Mouse (Mus musculus) liver, embryonic 15.5 days (tissue): Measurements from ENCODE around the gene E130114P18Rik. TPM values are rescaled to one million over a fixed set of nuclear protein-coding genes. Genes with fewer than 3 reads are reported as not detected.

Experiments used
- ATAC-seq: fragments of 200-750 bp; cut with Nextera tagmentation; 2 replicates; pipeline ENCODE4 v1.8.0; 2017; ENCODE audit warnings: moderate number of reproducible peaks, mild to moderate bottlenecking, moderate library complexity; ENCODE audit not compliant: insufficient read depth
- H3K27ac ChIP-seq: fragments of 300-500 bp; sonication (generic); replicated peaks from 2 replicates; pipeline ENCODE4 v1.5.1; 2015; ENCODE audit warnings: mild to moderate bottlenecking, inconsistent platforms
- H3K27me3 ChIP-seq: fragments of 300-500 bp; sonication (generic); 2 replicates; pipeline ENCODE4 v1.6.1; 2015; ENCODE audit warnings: mild to moderate bottlenecking, inconsistent platforms
- H3K36me3 ChIP-seq: fragments of 300-500 bp; sonication (generic); replicated peaks from 2 replicates; pipeline ENCODE4 v1.6.1; 2015; ENCODE audit warnings: moderate library complexity, mild to moderate bottlenecking, inconsistent platforms
- H3K4me1 ChIP-seq: fragments of 300-500 bp; sonication (generic); replicated peaks from 2 replicates; pipeline ENCODE4 v1.6.1; 2015; ENCODE audit warnings: inconsistent platforms
- H3K4me2 ChIP-seq: fragments of 300-500 bp; sonication (generic); 2 replicates; pipeline ENCODE4 v1.6.1; 2015; ENCODE audit warnings: moderate library complexity, mild to moderate bottlenecking, inconsistent platforms
- H3K4me3 ChIP-seq: fragments of 300-500 bp; sonication (generic); replicated peaks from 2 replicates; pipeline ENCODE4 v1.5.1; 2015; ENCODE audit warnings: mild to moderate bottlenecking, inconsistent platforms
- H3K9ac ChIP-seq: fragments of 300-500 bp; sonication (generic); 2 replicates; pipeline ENCODE4 v1.6.1; 2015; ENCODE audit warnings: moderate library complexity, mild to moderate bottlenecking, inconsistent platforms
- H3K9me3 ChIP-seq: fragments of 300-500 bp; sonication (generic); replicated peaks from 2 replicates; pipeline ENCODE4 v1.6.1; 2016; ENCODE audit warnings: inconsistent platforms
- WGBS: fragments of 180-500 bp; shearing (Covaris S2); methylation state at CpG from one replicate; pipeline ENCODE4 v1.1.7; 2015; ENCODE audit warnings: mixed read lengths; ENCODE audit not compliant: insufficient replicate concordance; 5-methylcytosine and 5-hydroxymethylcytosine counted together
- polyA plus RNA-seq: library from polyadenylated mRNA; unstranded; fragments of >200 nt; fragmentation: Nextera tagmentation; extraction: Ambion mirVana; gene quantifications from 2 replicates; pipeline ENCODE4 v1.2.1, GENCODE M21; 2015

E130114P18Rik gene
- polyA plus RNA-seq, 1 experiment from 2014 or later, result 0.10 TPM

- no peaks in the 10 kb centered on the region for H3K4me1 ChIP-seq
- no peaks in the 10 kb centered on the region for H3K9me3 ChIP-seq
- 40% methylated on average over 10 of the region's 10 CpGs for WGBS
- no peak overlapping the region for H3K4me2 ChIP-seq
- no peak overlapping the region for H3K27ac ChIP-seq
- H3K9ac ChIP-seq, result no peak overlapping the region
- H3K36me3 ChIP-seq, result no peaks in the 10 kb centered on the region
- ATAC-seq, result no peak
- H3K27me3 ChIP-seq, result no peaks in the 10 kb centered on the region
- H3K4me3 ChIP-seq, result no peak overlapping the region
Observed at GRCm38 (mm10) chr4:97609831-97610727, 167.8 kb downstream of the E130114P18Rik start.

- H3K27ac ChIP-seq, result no peak overlapping the region
- no peaks in the 10 kb centered on the region for H3K27me3 ChIP-seq
- H3K4me3 ChIP-seq, result no peak overlapping the region
- no peaks in the 10 kb centered on the region for H3K9me3 ChIP-seq
- no peak for ATAC-seq
- WGBS, result 29% methylated on average over 4 of the region's 4 CpGs
- no peak overlapping the region for H3K9ac ChIP-seq
- H3K36me3 ChIP-seq, result no peaks in the 10 kb centered on the region
- no peaks in the 10 kb centered on the region for H3K4me1 ChIP-seq
- no peak overlapping the region for H3K4me2 ChIP-seq
Observed at GRCm38 (mm10) chr4:97609329-97609728, 168.5 kb downstream of the E130114P18Rik start.

- H3K9ac ChIP-seq, result no peak overlapping the region
- 74% methylated on average over 8 of the region's 8 CpGs for WGBS
- no peaks in the 10 kb centered on the region for H3K9me3 ChIP-seq
- ATAC-seq, result no peak
- no peaks in the 10 kb centered on the region for H3K4me1 ChIP-seq
- H3K27ac ChIP-seq, result no peak overlapping the region
- H3K4me2 ChIP-seq, result no peak overlapping the region
- no peaks in the 10 kb centered on the region for H3K36me3 ChIP-seq
- no peaks in the 10 kb centered on the region for H3K27me3 ChIP-seq
- H3K4me3 ChIP-seq, result no peak overlapping the region
Observed at GRCm38 (mm10) chr4:97608728-97609127, 169.2 kb downstream of the E130114P18Rik start.

GRCm38 (mm10) chr4:97608134-97608533 is 169.7 kb downstream of the E130114P18Rik start:
- no peaks in the 10 kb centered on the region for H3K4me1 ChIP-seq
- H3K4me3 ChIP-seq, result no peak overlapping the region
- no peaks in the 10 kb centered on the region for H3K36me3 ChIP-seq
- H3K27me3 ChIP-seq, result no peaks in the 10 kb centered on the region
- no peaks in the 10 kb centered on the region for H3K9me3 ChIP-seq
- ATAC-seq, result no peak
- H3K4me2 ChIP-seq, result no peak overlapping the region
- 65% methylated on average over 3 of the region's 3 CpGs for WGBS
- H3K27ac ChIP-seq, result no peak overlapping the region
- no peak overlapping the region for H3K9ac ChIP-seq

GRCm38 (mm10) chr4:97607169-97607568 is 170.7 kb downstream of the E130114P18Rik start:
- WGBS, result 47% methylated on average over 1 of the region's 1 CpGs
- no peak for ATAC-seq
- H3K4me3 ChIP-seq, result no peak overlapping the region

GRCm38 (mm10) chr4:97606524-97606923 is 171.4 kb downstream of the E130114P18Rik start:
- Histone ChIP-seq H3K27ac (no peak overlapping the region), H3K4me1 (peaks cover 7% of the 10 kb centered on the region), H3K9me3 (no peaks in the 10 kb centered on the region), H3K36me3 (no peaks in the 10 kb centered on the region), H3K27me3 (no peaks in the 10 kb centered on the region), H3K4me2 (no peak overlapping the region), H3K4me3 (no peak overlapping the region), H3K9ac (no peak overlapping the region)
- ATAC-seq, result no peak
- 75% methylated on average over 8 of the region's 8 CpGs for WGBS

More at GRCm38 (mm10) chr4:97607169-97607568, 170.7 kb downstream of the E130114P18Rik start:
- no peaks in the 10 kb centered on the region for H3K36me3 ChIP-seq
- H3K4me1 ChIP-seq, result peaks cover under 1% of the 10 kb centered on the region
- no peak overlapping the region for H3K9ac ChIP-seq
- no peak overlapping the region for H3K4me2 ChIP-seq
- no peak overlapping the region for H3K27ac ChIP-seq
- H3K9me3 ChIP-seq, result no peaks in the 10 kb centered on the region
- no peaks in the 10 kb centered on the region for H3K27me3 ChIP-seq

DNA sequence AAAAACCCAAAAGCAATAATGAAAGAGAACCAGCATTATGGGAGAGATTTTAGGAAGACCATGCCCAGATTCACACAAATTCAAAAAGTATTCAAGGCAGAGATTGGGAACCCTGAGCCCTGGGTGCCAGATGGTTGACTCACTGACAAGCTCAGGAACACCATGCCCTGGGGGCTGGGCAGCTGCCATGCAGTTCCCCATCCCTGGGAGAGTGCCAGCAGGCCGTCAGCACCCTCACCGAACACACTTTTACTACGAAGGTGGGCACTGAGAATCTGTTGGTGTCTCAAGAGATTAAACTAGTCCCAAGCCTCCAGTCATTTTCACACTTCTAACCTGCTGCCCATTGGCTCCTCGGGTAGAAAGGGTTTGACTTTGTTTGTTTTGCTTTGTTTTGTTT is 175.3 kb downstream of the E130114P18Rik start:
- Histone ChIP-seq H3K27me3 (no peaks in the 10 kb centered on the region), H3K9me3 (no peaks in the 10 kb centered on the region), H3K27ac (no peak overlapping the region), H3K4me2 (no peak overlapping the region), H3K4me3 (no peak overlapping the region), H3K36me3 (no peaks in the 10 kb centered on the region), H3K9ac (no peak overlapping the region), H3K4me1 (peaks cover 18% of the 10 kb centered on the region)
- WGBS, result 60% methylated on average over 4 of the region's 4 CpGs
- no peak for ATAC-seq

DNA sequence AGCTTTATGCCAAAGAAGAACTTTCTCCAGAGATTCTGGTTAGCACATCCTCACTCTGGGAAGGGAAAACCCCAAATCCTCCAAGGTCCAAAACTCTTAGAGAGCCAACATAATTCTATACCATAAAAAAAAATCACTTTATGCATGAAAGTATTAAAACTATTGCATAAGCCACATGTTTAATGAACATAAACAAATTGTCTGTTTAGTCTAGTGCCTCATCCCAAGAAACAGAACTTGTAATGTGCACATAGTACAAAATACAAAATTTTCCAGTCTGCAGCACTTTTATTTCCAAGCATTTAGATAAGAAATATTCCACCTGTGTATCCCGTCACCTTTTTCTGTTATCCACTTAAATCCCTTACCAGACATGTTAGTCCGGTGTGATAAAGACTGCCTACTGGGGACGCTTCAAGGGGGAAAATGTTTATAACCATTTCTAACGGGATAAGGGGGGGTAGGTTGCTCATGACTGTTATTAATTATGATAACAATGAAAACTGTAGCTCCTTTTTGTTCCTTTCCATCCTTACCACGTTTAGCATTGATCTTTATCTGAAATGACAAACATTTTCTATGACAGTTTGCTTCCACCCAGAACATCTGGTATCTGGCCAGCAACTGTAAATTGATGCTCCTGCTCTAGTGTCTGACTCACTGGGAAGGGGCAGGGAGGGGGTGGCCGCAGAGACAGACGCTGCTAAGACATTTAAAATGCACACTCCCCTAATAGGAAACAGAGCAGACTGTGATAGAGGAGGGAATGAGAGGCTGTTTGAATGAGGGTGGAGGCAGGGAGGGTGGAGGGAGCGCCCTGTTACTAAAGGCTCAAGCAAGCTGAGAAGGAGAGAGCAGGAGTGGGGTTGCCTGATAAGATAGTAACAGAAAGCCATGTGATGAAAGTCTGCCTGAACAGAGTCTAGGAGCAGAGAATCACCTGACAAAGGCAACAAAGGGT is 176.7 kb downstream of the E130114P18Rik start:
- H3K27ac ChIP-seq, result peak overlapping the region; percentile 49
- H3K9ac ChIP-seq, result no peak overlapping the region
- peak; percentile 99 for ATAC-seq
- peaks cover 18% of the 10 kb centered on the region for H3K4me1 ChIP-seq
- H3K4me2 ChIP-seq, result peak overlapping the region; percentile 52
- 16% methylated on average over 8 of the region's 8 CpGs for WGBS
- no peaks in the 10 kb centered on the region for H3K27me3 ChIP-seq
- H3K4me3 ChIP-seq, result no peak overlapping the region
- H3K9me3 ChIP-seq, result no peaks in the 10 kb centered on the region
- no peaks in the 10 kb centered on the region for H3K36me3 ChIP-seq

- no peak overlapping the region for H3K27ac ChIP-seq
- H3K4me1 ChIP-seq, result peaks cover 18% of the 10 kb centered on the region
- no peaks in the 10 kb centered on the region for H3K9me3 ChIP-seq
- no peak for ATAC-seq
- no peaks in the 10 kb centered on the region for H3K27me3 ChIP-seq
- no peaks in the 10 kb centered on the region for H3K36me3 ChIP-seq
- no peak overlapping the region for H3K9ac ChIP-seq
- no peak overlapping the region for H3K4me3 ChIP-seq
- WGBS, result 75% methylated on average over 1 of the region's 1 CpGs
- H3K4me2 ChIP-seq, result no peak overlapping the region
Observed at GRCm38 (mm10) chr4:97597443-97597842, 180.4 kb downstream of the E130114P18Rik start.

GRCm38 (mm10) chr4:97596348-97596747 is 181.5 kb downstream of the E130114P18Rik start:
- H3K27me3 ChIP-seq, result no peaks in the 10 kb centered on the region
- H3K4me1 ChIP-seq, result peaks cover 9% of the 10 kb centered on the region
- 82% methylated on average over 9 of the region's 9 CpGs for WGBS
- H3K27ac ChIP-seq, result no peak overlapping the region
- no peak overlapping the region for H3K4me3 ChIP-seq
- H3K4me2 ChIP-seq, result no peak overlapping the region
- no peaks in the 10 kb centered on the region for H3K9me3 ChIP-seq
- no peak for ATAC-seq
- H3K36me3 ChIP-seq, result no peaks in the 10 kb centered on the region
- no peak overlapping the region for H3K9ac ChIP-seq

DNA sequence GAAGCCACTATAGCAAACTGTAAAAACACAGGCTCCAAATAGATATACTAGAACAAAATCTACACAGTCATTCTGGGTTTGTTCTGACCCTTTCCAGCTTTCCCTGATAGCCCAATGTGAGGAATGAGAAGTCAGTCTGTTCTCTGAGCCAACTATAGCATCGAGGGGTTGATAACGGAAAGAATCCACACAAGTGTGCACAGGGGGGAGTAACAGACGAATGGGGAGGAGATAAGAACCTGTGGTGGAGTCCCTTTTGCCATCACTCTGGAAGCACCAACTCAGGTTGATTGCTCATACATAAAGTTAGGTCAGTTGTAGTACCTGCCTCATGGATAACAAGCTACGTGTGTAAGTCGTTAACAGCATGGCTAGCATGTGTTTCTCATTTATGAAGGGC is 184.0 kb downstream of the E130114P18Rik start:
- Histone ChIP-seq H3K27me3 (no peaks in the 10 kb centered on the region), H3K9ac (no peak overlapping the region), H3K4me2 (no peak overlapping the region), H3K27ac (no peak overlapping the region), H3K36me3 (no peaks in the 10 kb centered on the region), H3K4me1 (no peaks in the 10 kb centered on the region), H3K4me3 (no peak overlapping the region), H3K9me3 (no peaks in the 10 kb centered on the region)
- no peak for ATAC-seq
- WGBS, result 38% methylated on average over 5 of the region's 5 CpGs
